In the genomic region with DNA sequence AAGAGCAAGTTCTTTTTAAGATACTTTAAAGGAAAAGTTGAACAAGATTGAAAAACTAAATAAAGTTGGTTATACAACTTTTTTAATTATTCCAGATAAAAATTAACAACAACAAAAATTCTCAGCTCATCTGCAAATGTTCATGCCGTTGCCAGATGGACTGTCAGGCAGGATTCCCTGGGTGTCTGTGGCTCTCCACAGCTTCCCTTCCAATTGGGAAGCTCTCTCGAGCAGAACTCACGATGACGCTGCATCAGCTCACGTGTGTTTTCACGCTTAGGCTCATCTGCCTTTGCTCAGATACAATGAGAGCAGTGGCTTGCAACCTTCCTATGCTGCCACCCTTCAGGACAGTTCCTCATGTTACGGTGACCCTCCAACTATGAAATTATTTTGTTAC, we compare ENCODE assay signal across 19 mouse cellular contexts.
DNase-seq lines count a peak whose midpoint lies in the region.
"Had no signal": no experiment of that assay in that cellular context is flagged by ENCODE, and none has a peak within 500 bp of the region (broad histone marks: within the 10 kb centered on the region; RNA-seq: fewer than 3 reads in every experiment).

No protein-coding gene starts in this region.

- DNase-seq in left cerebral cortex, postnatal 14 days (ENCODE audit: low spot score in 2 of 2) = peak; percentile 8 to 22
- DNase-seq in left cerebral cortex, postnatal 4 days = no peak
- peak; percentile 68 to 71 for DNase-seq in layer of hippocampus, adult 18-20 months (ENCODE audit: low spot score in 2 of 2)
- peak; percentile 52 to 53 for DNase-seq in layer of hippocampus, adult 8-10 months (ENCODE audit: low spot score in 2 of 2)
- peak; percentile 29 for DNase-seq in telencephalon, adult 2 months (ENCODE audit: low read depth, low spot score)
- DNase-seq in kidney, adult 8-10 months = no peak
- DNase-seq: adrenal gland, adult 2 months; adrenal gland, postnatal 36 days; B cell, adult 2 months; cerebellum, adult 8-10 months; forebrain, postnatal 0 days; heart, adult 2 months; heart, postnatal 4 days; kidney, adult 11 months; kidney, postnatal 10 days; lung, embryonic 14.5 days; lung, postnatal 14 days; right cerebral cortex, postnatal 4 days; thymus, postnatal 4 days had no signal

- intact Hi-C loops in left cerebral cortex, postnatal 14 days (cut with DNase I) = no loop called here
- intact Hi-C loops in left cerebral cortex, postnatal 4 days (cut with DNase I) = no loop called here

Comparison
In these comparisons a context has a peak if more than half of its experiments do, and no peak if none do; other contexts are left out.
1. DNase-seq: peak in left cerebral cortex, postnatal 14 days (2 of 2), layer of hippocampus, adult 18-20 months (2 of 2), layer of hippocampus, adult 8-10 months (2 of 2) and telencephalon, adult 2 months (single experiment); none in left cerebral cortex, postnatal 4 days (single experiment) and kidney, adult 8-10 months (0 of 2).